Mouse (Mus musculus) thymus, adult 2 months (tissue): Measurements from ENCODE around the gene Hist2h2aa2. TPM values are rescaled to one million over a fixed set of nuclear protein-coding genes. Genes with fewer than 3 reads are reported as not detected.
A peak's percentile ranks its signal among the peaks of the same experiment; 100 is the strongest.

ENCODE experiments used
- DNase-seq: peaks from one replicate; pipeline ENCODE4 v3.0.0; 2021
- H3K27ac ChIP-seq: fragments of 200-500 bp; 2 replicates; pipeline ENCODE4 v1.5.1; 2012; ENCODE audit warnings: low read length, control low read depth; ENCODE audit not compliant: control insufficient read depth, insufficient read depth
- H3K27me3 ChIP-seq: fragments of 200-500 bp; 2 replicates; pipeline ENCODE4 v1.6.1; 2012; ENCODE audit warnings: mild to moderate bottlenecking, low read length, moderate library complexity, mixed read lengths; ENCODE audit not compliant: control insufficient read depth, insufficient read depth
- H3K36me3 ChIP-seq: fragments of 200-500 bp; 2 replicates; pipeline ENCODE4 v1.6.1; 2012; ENCODE audit warnings: mild to moderate bottlenecking, low read length, moderate library complexity; ENCODE audit not compliant: control insufficient read depth, insufficient read depth
- H3K4me1 ChIP-seq: fragments of 200-500 bp; replicated peaks from 2 replicates; pipeline ENCODE4 v1.6.1; 2012; ENCODE audit warnings: low read length; ENCODE audit not compliant: control insufficient read depth, insufficient read depth
- H3K4me3 ChIP-seq: fragments of 200-500 bp; 2 replicates; pipeline ENCODE4 v1.5.1; 2012; ENCODE audit warnings: mild to moderate bottlenecking, low read length, control low read depth, moderate library complexity; ENCODE audit not compliant: control insufficient read depth, insufficient read depth
- CTCF ChIP-seq: fragments of 200-500 bp; IDR thresholded peaks from 2 replicates; pipeline ENCODE4 v1.5.1; 2012; ENCODE audit warnings: mild to moderate bottlenecking, control low read depth, low read length, moderate library complexity, borderline replicate concordance; ENCODE audit not compliant: control insufficient read depth, poor library complexity, insufficient read depth; ENCODE audit errors: extremely low read depth
- POLR2A ChIP-seq: fragments of 200-500 bp; IDR thresholded peaks from 2 replicates; pipeline ENCODE4 v1.6.1; 2012; ENCODE audit warnings: mild to moderate bottlenecking, low read length, control low read depth, moderate library complexity; ENCODE audit not compliant: control insufficient read depth, poor library complexity, insufficient read depth; ENCODE audit errors: extremely low read depth
- WGBS: fragments of 180-500 bp; shearing (Covaris S2); methylation state at CpG from one replicate; pipeline ENCODE4 v1.1.7; 2018; 5-methylcytosine and 5-hydroxymethylcytosine counted together
- polyA plus RNA-seq: library from polyadenylated mRNA; depleted of rRNA; stranded (reverse); fragments of >200 nt; gene quantifications from 2 replicates; pipeline ENCODE4 v1.2.3, GENCODE M21; 2012; rRNA removed

Gene Hist2h2aa2
- polyA plus RNA-seq, 1 experiment: 255 TPM

DNA sequence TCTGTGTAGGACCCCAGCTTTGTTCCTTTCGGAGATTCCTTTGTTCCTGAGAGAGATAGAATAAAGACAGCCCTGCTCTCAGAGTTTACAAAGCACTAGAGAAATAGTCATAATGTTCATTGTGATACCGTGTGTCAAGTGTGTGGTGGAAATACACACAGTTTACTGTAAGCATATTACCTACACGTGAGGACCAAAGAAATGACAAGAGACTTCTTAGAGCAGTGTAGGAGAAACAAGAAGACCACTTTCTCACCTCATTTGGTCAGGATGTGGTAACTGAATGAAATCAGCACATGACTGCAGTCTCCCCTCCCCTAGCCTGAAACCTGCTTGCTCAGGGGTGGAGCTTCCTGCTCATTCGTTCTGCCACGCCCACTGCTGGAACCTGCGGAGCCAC is 41.9 kb downstream of the Hist2h2aa2 start:
- Histone ChIP-seq H3K27me3 (no peaks in the 10 kb centered on the region), H3K4me1 (peaks cover 22% of the 10 kb centered on the region), H3K4me3 (peak overlapping the region; percentile 27; the same call in 1 of the 2 replicates), H3K36me3 (no peaks in the 10 kb centered on the region), H3K27ac (peak overlapping the region; percentile 96)
- TF ChIP-seq POLR2A: no peak
- TF ChIP-seq CTCF: no peak
- WGBS: 2% methylated on average over 6 of the region's 6 CpGs
- DNase-seq: peak; percentile 51

DNA sequence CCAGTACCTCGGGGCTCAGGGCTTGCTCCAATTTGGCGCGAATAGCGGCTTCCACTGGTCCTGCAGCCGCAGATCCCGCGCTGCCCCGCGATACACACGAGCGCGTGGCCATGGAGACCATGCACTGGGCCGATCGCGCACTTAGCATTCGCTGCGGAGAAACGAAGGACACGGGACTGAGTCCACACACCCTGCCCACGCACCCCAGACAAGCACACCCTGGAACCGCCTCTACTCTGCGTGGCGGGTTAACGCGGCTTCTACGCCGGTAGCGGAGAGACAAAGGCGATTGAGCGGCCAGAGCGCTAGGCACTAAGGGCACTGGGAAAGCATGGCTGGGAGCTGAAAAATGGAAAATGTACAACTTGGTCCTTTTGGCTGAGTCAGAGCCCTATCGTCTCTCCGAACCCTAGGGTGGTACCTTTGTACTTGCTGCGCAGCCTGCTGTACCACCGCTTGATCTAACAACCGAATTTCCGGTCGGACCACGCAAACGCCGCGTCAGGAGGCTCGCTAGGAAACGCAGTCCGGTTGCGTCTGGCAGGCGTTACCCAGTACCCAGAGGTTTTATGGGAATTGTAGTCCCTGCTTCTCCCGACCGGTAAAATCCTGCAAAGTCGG is 42.8 kb downstream of the Hist2h2aa2 start:
- peaks cover 22% of the 10 kb centered on the region for H3K4me1 ChIP-seq

DNA sequence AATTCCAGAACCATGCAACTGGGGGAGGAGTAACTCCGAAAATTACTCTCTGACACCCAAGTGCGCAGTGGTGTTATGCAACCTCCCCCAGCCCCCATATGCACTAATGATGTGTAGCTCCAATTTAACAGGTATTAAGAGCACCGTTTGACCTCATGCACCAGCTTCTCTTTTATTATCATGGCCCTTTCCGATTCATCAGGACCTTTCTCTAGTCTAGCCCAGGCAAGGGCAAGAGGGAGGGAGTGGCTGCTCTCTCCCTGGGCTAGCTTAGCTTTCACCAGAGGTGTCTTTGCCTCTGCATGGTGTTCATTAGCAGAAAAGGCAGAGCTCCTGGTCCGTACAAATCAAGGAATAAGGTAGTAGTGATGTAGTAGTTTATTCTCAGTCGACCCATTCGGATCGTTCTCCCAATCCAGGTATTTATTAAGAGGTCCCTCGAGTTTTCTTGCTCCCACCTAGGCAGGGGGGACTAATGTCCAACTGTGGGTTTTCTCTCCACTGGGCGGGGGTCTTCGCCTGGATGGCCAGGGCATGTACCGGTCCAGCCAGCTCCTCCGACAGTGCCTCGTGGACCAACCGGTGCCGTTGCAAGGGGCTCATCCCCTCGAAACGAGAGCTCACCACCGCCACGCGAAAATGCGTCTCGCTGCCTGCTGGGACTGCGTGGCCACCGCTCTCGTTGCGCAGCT is 43.5 kb downstream of the Hist2h2aa2 start:
- Histone ChIP-seq H3K27ac (no peak overlapping the region), H3K27me3 (no peaks in the 10 kb centered on the region), H3K4me3 (peak overlapping the region; percentile 89), H3K36me3 (no peaks in the 10 kb centered on the region), H3K4me1 (peaks cover 22% of the 10 kb centered on the region)
- 22% methylated on average over 27 of the region's 27 CpGs for WGBS
- DNase-seq: no peak
- TF ChIP-seq POLR2A: no peak
- no peak for TF ChIP-seq CTCF

More for the DNA sequence above, 42.8 kb downstream of the Hist2h2aa2 start:
- H3K4me3 ChIP-seq: peak overlapping the region; percentile 89
- WGBS: under 1% methylated on average over 50 of the region's 50 CpGs
- peak; percentile 84 for DNase-seq
- no peaks in the 10 kb centered on the region for H3K27me3 ChIP-seq
- peak overlapping the region; percentile 67; the same call in 1 of the 2 replicates for H3K27ac ChIP-seq
- no peaks in the 10 kb centered on the region for H3K36me3 ChIP-seq
- TF ChIP-seq CTCF (no peak), POLR2A (peak; percentile 67)

DNA sequence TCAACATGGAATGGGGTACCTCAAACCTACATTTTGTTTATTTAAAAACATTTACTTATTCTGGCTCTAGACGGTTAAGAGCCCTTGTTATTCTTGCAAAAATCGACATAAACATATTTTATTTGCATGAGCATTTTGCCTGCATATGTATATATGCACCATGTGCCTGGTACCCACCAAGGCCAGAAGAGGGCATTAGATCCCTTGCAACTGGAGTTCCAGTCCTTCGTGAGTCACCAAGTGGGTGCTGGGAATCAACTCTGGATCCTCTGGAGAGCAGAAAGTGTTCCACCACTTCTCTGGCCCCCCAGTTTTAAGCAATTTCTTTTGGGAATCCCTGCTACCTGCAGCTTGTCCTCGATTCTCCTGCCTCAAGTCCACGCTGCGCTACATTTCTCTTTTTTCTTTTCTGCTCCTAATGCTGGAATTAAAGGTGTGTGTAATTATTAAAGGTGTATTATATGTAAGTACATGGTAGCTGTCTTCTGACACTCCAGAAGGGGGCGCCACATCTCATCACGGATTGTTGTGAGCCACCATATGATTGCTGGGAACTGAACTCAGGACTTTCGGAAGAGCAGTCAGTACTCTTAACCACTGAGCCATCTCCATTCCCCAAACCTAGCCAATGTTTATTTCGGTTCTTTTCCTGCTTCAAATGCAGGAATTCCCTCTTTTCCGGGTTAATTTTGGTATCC is 44.3 kb downstream of the Hist2h2aa2 start:
- no peak for TF ChIP-seq POLR2A
- no peak for TF ChIP-seq CTCF
- Histone ChIP-seq H3K36me3 (no peaks in the 10 kb centered on the region), H3K27me3 (no peaks in the 10 kb centered on the region), H3K27ac (no peak overlapping the region), H3K4me3 (no peak overlapping the region), H3K4me1 (peaks cover 22% of the 10 kb centered on the region)
- no peak for DNase-seq
- WGBS: 98% methylated on average over 11 of the region's 11 CpGs

DNA sequence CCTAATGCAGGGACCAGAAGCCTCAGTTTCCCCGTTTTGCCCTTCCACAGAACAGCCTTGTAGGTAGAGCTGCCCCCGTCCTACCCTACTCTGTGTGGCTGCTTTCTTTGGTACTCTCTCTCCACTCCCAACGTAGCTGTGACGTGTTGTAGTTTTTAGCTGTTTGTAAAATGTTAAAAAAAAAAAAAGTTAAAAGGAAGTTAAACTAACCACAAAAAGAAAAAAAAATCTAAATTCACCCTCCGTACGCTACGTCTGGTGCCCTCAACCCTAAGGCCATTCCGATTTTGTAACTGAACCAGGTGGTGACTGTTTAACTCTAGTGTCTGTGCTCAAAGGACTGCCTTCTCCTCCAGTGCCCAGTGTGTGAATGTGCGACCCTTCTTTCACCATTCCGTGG is 45.1 kb downstream of the Hist2h2aa2 start:
- DNase-seq: no peak
- peaks cover 22% of the 10 kb centered on the region for H3K4me1 ChIP-seq
- no peaks in the 10 kb centered on the region for H3K27me3 ChIP-seq
- no peak overlapping the region for H3K27ac ChIP-seq
- H3K4me3 ChIP-seq: no peak overlapping the region
- no peaks in the 10 kb centered on the region for H3K36me3 ChIP-seq
- TF ChIP-seq POLR2A (no peak), CTCF (no peak)
- 21% methylated on average over 10 of the region's 10 CpGs for WGBS

DNA sequence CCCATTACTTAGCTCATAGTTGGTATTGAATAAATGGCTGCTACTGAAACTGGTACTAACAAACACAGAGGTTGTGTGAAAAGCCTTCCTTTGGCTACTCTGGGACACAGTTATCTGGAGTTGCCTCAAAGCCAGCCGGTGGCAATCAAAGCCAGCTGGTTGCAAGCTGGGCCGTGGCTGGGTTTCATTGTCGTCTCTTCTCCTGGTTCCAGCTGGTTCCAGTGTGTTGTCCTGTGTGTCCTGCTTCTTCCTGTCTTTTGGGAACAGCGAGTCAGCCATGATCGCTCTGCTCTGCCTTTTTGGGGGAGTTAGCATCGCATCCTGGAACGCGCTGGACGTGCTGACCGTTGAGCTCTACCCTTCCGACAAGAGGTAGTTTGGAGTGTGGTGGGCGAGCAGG is 47.1 kb downstream of the Hist2h2aa2 start:
- 96% methylated on average over 12 of the region's 12 CpGs for WGBS
- Histone ChIP-seq H3K27me3 (no peaks in the 10 kb centered on the region), H3K36me3 (no peaks in the 10 kb centered on the region), H3K27ac (no peak overlapping the region), H3K4me3 (no peak overlapping the region), H3K4me1 (peaks cover 14% of the 10 kb centered on the region)
- no peak for TF ChIP-seq POLR2A
- TF ChIP-seq CTCF: no peak
- DNase-seq: no peak

Other genes starting within 250 kb of the Hist2h2aa2 start
- gene Plekho1, start 244.3 kb downstream of the Hist2h2aa2 start, polyA plus RNA-seq: 65.8 and 73.9 TPM in 2 replicates
- gene Vps45, start 181.8 kb downstream of the Hist2h2aa2 start, polyA plus RNA-seq: 5.8 and 7.5 TPM in 2 replicates
- gene Otud7b, start 135.7 kb downstream of the Hist2h2aa2 start, polyA plus RNA-seq: 9.6 and 11.6 TPM in 2 replicates
- gene Mtmr11, start 78.3 kb downstream of the Hist2h2aa2 start, polyA plus RNA-seq: 4.0 and 5.8 TPM in 2 replicates
- 175 and 219 TPM in 2 replicates for gene Sf3b4, start 67.9 kb downstream of the Hist2h2aa2 start, polyA plus RNA-seq
- 3.7 and 4.4 TPM in 2 replicates for gene Sv2a, start 59.1 kb downstream of the Hist2h2aa2 start, polyA plus RNA-seq
- 54.1 and 55.4 TPM in 2 replicates for gene Bola1, start 20.6 kb downstream of the Hist2h2aa2 start, polyA plus RNA-seq
- gene Hist2h2ab, start 20.4 kb downstream of the Hist2h2aa2 start, polyA plus RNA-seq: 6.1 and 15.8 TPM in 2 replicates
- 149 and 173 TPM in 2 replicates for gene Hist2h2ac, start 19.4 kb downstream of the Hist2h2aa2 start, polyA plus RNA-seq
- 14.7 and 16.7 TPM in 2 replicates for gene Hist2h2be, start 19.2 kb downstream of the Hist2h2aa2 start, polyA plus RNA-seq
- 1,020 and 1,654 TPM in 2 replicates for gene Hist2h3c2, start 1.1 kb downstream of the Hist2h2aa2 start, polyA plus RNA-seq
- gene Hist2h2aa1, start 5.2 kb upstream of the Hist2h2aa2 start, polyA plus RNA-seq: 565 and 592 TPM in 2 replicates
- not detected in 2 replicates for gene Hist2h3c1, start 6.4 kb upstream of the Hist2h2aa2 start, polyA plus RNA-seq
- 87.7 and 101 TPM in 2 replicates for gene Hist2h4, start 23.0 kb upstream of the Hist2h2aa2 start, polyA plus RNA-seq
- 1,135 and 1,442 TPM in 2 replicates for gene Hist2h3b, start 28.4 kb upstream of the Hist2h2aa2 start, polyA plus RNA-seq
- 163 and 177 TPM in 2 replicates for gene Hist2h2bb, start 29.5 kb upstream of the Hist2h2aa2 start, polyA plus RNA-seq
- gene Fcgr1, start 53.7 kb upstream of the Hist2h2aa2 start, polyA plus RNA-seq: 3.8 and 6.8 TPM in 2 replicates
- gene BC107364, start 212.0 kb upstream of the Hist2h2aa2 start, polyA plus RNA-seq: 0.09 and 0.32 TPM in 2 replicates